Mouse (Mus musculus) c-Kit-positive CD71-positive TER-119-positive erythroid progenitor cells, embryonic 14.5 days (primary cell): ENCODE results near the gene Lamtor2.
A peak's percentile ranks its signal among the peaks of the same experiment; 100 is the strongest.

Experiments used
- DNase-seq: peaks from one replicate; pipeline ENCODE4 v3.0.0-alpha.2; 2013; ENCODE audit warnings: low spot score

The Lamtor2 gene

DNA sequence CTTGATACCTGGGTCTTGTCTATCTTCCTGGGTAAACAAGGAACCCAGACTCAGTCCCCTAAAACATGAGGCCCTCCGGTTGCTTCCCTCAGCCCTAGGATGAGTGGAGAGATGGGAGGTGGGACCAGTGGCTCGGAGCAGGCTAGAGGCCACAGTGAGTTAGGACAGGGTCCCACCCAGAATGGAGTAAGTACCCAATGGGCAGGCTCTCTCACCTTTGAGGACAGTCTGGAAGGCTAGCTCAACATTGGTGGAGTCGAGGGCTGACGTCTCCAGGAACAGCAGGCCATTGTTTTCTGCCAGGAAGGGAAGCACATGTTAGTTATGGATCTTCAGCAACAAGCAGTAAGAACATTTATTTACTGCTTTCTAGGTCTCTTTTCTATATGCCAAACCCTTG is 10.4 kb downstream of the Lamtor2 start:
- DNase-seq, result no peak

DNA sequence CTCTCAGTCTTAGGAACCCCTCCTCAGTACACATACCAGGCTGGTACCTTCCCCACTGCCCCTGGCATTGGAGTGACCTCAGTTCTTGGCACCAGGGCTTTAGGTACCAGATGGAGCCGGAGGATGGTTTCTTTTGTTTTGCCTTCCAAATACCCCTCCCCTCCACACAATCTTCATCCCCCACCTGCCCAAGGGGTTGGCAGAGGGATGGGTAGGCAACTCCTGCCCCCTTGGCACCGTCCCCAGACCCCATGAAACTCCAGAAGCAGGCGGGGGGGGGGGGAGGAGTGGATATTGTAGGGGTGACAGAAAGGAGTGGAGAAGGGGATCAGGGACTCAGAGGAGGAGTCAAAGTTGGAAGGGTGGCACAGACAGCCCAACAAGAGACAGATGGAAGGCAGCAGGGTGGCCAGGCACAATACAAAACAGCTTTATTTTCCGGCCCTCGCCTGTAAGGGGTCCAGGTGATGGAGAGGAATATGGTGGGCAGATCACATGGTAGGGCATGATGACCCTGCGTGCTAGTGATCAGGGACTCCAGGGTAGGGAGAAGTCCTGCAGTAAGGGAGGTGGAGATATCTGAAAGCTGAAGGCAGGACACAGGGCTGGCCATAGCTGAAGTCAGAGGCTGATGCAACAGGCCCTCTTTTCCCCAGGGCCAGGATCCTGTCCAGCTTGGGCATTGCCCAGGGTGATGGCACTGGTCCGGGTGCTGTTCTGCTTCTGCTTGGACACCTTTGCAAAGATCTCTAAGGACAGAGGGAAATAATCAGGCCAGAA is 11.1 kb downstream of the Lamtor2 start:
- DNase-seq, result no peak

DNA sequence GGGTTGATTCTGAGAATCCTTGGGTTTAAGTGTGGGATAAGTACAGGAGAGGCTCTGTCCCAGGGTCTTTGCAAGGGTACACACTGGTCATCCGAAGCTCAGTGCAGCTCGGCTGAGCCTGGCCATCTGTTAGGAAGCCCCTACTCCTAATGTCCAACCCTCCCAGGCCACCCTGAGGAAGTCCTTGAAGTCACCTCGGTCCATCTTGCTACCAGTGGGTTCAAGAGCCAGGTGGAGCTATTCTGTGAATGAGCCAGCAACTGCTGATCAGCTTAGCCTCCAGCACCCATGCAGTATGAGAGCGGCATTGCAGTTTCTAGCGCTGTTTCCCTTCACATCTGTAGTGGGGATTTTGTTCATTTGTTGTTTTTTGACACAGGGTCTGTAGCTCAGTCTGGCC is 12.8 kb downstream of the Lamtor2 start:
- no peak for DNase-seq

DNA sequence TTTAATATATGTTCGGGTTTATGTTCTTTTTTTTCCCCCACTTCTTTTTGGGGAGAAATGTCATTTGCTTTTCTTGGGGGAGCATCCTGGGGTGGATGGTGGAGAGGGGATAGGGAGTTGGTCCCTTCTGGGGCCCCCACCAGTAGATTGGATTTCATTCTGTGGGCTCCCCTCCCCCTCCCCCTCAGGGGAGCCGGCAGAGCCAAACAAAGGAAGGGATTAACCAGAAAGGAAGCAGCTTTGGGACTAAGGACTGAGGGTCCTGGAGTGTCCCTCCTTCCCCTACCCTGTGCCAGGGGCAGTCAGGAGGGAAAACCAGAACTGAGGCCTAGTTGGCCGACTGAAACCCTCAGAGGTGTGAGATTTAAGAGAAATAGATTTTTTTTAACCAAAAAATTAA is 13.5 kb downstream of the Lamtor2 start:
- no peak for DNase-seq

DNA sequence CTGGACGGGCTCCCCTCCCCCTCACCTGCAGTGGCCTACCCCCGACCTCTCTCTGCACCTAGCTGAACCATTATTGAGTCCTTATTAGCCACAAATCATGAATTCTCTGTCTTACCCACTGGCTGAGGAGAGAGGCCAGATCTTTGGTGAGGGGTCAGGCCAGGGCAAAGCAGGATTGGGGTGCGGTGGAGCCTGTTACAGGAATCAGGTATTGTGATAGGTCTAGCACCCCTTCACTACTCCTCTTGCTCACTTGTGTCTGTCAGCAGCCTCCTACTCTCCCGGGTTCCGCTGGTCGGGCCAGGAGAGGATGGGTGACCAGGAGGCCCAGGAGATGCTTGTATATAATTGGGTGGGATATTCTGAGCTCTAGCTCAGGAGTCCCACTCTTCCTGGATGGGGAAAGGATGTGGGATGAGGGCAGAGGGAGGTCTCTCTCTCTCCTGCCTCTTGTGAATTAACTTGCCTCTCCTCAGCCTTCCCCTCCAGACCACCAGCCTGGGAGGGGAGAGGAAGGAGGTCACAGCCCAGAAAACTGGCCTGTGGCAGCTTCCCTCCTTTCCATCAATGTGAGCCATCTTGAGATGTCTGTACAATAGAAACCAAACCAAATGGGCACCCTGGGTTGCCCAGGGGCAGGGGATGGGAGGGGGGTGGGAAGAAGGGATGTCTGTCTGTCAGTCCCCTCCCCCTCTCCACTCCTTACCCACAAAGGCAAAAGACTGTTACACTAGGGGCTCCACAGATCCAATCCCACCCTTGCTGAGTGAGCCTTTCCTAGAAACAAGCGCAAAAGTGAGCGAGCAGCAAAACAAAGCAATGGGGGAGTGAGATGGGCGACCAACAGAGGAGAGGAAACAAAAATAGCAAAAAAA is 14.4 kb downstream of the Lamtor2 start:
- DNase-seq, result no peak

DNA sequence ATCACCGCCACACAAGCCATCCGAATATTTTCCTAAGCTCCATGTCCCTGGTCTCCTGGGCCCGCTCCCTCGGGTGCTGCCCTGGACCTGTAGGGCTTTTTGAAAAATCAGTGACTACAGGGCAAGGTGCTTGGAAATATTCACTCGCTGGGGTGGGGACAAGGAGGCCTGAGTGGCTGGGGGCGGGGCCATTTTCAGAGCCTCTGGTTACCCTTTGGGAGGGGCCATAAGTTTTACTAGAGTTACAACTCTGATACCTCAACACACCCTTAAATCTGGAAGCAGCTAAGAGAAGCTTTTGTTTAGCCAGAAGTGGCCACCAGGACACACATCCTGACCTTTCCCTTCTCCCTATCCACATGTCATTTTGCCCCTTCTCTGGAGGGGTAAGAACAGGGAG is 15.7 kb downstream of the Lamtor2 start:
- DNase-seq, result no peak

DNA sequence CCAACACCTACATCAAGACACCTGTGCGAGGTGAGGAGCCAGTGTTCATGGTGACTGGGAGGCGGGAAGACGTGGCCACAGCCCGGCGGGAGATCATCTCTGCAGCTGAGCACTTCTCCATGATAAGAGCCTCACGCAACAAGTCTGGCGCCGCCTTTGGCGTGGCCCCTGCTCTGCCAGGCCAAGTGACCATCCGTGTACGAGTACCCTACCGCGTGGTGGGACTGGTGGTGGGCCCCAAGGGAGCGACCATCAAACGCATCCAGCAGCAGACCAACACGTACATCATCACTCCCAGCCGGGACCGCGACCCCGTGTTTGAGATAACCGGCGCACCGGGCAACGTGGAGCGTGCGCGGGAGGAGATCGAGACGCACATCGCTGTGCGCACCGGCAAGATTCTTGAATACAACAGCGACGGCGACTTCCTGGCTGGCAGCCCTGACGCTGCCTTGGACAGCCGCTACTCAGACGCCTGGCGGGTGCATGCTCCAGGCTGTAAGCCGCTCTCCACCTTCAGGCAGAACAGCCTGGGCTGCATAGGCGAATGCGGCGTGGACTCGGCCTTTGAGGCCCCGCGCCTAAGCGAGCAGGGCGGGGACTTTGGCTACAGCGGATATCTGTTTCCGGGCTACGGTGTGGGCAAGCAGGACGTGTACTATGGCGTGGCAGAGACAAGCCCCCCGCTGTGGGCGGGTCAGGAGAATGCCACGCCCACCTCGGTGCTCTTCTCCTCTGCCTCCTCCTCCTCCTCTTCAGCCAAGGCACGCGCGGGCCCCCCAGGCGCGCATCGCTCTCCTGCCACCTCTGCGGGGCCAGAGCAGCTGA is 16.6 kb downstream of the Lamtor2 start:
- peak; percentile 69 for DNase-seq

DNA sequence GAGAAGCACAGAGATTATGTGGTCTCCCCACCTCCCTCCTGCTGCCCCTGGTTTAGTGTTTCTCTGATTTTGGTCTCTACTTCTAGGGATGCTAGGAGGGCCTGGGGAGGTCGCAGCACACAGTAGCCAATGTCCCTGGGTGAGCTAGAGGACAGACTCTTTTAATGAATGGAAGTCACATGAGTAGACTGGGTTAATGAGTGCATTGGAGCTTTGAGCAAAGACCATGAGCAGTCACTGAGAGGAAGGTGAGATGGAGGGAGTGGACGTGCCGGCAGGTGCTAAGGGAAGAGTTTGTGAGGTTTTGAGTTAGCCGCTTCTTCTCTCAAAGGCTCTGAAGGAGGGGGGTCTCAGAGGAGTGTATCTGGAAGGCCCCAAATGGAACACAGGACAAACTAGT is 17.3 kb downstream of the Lamtor2 start:
- no peak for DNase-seq

DNA sequence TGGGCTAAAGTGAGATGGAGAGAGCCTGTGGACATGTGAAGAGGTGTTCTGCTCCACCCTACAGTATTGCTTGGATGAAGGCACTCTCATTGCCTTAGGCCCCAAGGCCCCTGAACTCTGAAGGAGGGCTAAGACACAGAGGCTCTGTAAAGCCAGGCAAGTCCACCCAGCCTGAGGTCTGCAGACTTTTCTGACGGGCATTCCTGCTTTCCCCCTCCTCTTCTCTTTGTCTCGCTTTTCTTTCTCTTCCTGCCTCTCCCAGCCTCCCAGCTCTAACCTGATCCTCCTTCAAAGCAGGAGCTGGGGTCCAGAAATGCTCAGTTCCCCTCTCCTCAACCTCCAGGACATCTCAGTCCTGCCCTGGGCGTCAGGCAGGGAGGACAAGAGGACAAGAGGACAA is 17.9 kb downstream of the Lamtor2 start:
- no peak for DNase-seq

DNA sequence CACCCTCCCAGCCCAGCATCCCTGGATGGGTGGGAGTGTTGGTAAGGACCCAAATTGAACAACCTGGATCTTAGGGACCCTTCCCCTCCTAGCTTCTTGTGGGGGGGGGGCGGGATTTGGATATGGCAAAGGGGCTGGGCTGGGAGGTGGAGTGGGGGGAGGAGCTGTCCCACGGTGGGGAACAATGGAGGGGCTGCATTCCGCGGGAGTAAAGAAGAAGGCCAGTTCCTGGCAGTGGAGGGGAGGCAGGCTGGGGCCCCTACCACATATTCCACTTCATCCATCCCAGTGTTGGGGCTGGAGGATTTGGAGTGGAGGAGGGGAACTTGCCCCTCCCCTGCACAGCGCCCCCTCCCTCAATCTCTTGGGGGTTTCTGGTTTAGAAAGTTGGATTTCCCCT is 19.2 kb downstream of the Lamtor2 start:
- no peak for DNase-seq

DNA sequence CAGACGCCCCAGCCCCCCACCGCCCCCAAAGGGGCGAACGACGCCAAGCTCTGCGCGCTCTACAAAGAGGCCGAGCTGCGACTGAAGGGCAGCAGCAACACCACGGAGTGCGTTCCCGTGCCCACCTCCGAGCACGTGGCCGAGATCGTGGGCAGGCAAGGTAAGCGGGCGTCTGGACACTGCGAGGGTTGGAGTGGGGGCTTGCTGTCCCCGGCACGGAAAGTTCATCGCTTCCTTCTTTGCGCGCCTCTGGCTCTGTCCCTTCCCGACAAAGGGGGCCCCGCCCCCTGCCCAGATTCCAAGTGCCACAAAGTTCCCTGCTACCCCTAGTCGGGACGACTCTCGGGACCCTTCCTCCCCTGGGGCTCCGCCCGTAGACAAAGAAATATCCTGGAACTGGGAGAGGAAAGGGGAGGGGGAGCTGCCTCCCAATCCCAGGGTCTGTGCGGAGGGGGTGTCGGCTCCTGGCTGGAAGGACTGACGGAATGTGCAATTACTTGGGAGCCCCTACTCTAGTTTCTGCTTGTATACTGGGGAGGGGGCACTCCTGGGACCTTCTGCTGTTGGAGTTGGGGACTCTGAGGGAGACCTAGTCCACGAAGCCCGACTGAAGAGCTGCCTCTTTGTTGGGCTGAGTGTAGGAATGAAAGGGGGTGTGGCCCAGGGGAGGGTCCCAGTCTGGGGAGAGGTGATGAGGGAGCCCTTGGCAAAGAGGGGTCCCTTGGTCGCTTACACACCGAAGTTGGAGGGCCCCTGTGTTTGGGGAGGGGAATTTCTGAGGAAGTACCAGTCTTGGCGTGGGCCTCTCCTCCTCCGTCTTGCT is 20.0 kb downstream of the Lamtor2 start:
- DNase-seq, result no peak

DNA sequence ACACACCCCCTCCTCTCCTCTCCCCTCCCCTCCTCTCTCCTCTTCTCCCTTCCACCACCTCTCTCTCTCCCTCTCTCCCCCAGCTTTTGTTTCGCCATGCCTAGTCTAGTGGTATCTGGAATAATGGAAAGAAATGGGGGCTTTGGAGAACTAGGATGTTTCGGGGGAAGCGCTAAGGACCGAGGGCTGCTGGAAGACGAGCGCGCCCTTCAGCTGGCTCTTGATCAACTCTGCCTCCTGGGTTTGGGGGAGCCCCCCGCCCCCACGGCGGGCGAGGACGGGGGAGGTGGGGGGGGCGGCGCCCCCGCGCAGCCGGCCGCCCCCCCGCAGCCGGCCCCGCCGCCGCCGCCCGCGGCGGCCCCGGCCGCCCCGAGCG is 20.6 kb downstream of the Lamtor2 start, which contains the start of gene Mex3a:
Gene Mex3a, plus strand, starts transcription at position 97 of the 376 bp plus-strand sequence.
- no peak for DNase-seq

DNA sequence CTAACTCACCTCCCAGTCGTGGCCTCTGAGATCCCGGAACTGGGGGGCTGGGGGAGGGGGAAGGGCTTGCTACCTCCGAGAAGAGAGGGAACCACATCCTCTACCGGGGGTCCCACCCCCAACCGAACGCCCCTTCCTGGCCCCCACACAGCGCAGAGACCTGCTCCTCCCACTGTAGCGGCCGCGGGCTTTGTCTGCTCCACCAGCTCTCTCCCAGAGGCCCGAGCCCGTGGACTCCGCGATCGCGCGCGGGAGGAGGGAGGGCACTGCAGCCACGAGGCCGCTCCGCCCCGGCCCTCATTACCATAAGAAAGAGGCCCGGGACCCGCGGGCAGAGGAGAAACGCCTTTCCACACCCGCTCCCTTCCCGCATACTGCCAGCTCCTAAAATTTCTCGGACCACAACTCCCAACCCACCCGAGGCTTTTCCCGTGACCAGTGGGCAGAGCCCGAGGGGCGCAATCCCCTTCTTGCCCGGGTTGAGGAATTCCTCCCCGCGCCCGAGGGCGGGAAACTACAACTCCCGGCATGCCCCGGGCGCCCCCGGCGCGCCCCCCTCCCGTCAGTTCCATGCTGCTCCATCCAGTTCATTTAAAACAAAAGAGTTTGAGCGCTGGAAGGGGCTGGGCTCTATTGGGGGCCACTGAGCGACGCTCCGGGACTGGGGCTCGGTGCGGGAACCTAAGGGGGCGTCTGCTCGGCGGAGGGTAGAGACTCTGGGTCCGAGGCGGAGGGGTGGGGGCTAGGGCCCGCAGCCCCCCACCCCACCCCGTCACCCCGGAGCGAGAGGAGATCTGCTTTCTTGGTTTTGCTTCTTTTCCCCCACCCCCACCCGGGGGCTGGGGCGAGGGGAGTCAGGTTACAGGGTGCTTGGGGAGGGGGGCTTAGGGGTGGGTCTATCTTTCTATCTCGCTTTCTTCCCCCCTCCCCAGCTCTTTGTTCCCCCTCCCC is 21.3 kb downstream of the Lamtor2 start:
- DNase-seq, result peak; percentile 55

DNA sequence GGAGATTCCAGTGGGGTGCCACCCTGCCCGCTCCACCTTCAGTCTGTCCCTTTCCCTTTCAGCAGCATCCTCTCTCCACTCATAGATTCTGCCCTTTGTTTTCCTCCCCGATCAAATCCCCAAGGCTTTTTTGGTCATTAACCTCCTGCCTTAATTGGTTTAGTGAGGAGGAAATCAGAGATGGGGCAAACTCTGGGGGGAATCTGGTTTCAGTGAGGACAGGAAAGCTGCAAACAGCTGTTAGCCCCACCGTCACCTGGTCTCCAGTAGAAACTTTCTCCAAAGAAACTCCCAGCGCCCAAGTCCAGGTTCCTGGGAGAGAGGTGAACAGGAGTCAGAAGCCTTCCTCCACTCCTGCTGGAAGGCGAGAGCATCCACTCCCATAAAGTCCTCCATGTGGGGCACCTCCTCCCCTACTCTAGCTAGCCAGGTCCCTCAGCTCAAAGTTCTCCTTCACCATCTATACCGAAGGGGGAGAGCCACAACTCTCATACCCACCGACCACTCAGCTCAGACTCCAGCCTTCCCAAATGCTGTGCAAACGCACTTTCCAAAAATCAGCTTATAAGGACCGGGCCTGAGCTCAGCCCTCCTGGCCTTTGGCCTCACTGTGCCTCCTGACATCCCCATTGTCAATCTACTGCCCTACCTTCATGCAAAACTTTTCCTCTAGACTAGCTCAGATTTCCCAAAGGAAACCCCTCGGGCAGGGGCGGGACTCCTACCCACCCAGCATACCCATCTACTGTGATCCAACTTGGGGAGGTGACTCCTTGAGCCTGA is 22.6 kb downstream of the Lamtor2 start:
- no peak for DNase-seq

DNA sequence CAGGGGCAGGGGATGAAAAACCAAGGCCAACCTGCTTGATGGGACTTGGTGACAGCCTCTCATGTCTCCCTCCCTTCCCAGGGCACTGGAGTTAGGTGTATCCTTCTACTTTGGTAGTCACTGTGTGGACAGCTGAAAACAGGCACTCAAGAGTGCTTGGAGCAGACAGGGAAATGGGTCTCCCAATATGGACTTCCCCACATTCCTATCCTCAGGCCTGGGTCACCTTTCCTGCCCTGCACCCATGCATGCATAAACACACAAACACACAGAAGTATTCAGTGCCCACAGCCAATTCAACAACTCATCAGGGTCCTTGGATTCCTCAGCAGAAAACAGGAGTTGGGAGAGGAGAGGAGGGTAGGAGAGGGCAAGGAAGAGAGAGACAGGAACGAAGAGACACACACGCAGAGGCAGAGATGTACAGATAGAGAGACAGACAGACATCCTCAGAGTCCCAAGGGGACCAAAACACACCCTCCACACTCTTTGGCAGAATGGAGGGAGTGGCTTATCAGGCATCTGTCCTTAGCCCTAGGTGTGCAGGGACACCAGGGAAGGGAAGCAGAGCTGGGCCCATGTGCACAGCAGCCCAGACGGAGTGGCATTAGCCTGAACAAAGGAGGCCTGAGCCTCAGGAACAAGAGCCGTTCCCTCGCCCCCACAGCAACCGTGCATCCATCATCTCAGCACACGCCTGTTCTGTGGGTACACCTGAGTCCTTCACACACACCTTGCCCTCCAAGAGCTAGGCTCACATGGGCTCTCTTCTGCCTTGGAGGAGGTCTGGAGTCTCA is 23.5 kb downstream of the Lamtor2 start:
- DNase-seq, result no peak

DNA sequence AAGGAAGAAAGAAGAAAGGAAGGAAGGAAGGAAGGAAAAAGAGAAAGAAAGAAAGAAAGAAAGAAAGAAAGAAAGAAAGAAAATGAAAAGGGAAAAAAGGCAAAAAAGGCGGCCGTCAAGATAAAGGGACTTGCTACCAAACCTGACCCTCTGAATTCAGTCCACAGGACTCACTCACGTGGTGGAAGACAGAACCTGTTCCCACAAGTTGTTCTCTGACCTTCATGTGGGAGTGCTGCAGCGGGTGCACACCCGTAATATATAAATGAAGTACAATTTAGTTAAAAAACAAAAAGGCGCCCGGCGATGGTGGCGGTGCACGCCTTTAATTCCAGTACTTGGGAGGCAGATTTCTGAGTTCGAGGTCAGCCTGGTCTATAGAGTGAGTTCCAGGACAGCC is 24.2 kb downstream of the Lamtor2 start:
- DNase-seq, result no peak

DNA sequence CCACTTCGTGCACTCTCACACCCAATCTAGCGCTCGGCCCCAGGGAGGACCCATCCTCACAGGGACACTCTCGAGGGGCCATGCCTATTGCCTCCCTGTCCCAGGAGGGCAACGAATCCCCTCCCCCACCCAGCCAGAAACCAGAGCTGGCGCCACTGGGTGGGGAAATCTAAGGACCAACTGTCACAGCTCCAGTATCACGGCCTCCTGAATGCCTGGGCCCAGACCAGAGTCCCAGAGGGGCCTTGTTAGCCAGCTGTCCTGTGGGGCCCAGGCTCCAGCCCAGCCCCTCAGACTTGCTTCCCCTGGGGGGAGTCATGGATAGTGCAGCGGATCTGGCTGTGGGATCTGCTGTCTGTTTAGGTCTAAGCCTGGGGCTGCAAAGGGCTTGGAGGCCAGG is 25.3 kb downstream of the Lamtor2 start:
- DNase-seq, result no peak
